Mouse (Mus musculus): Measurements from ENCODE around the gene 2900026A02Rik.
A peak's percentile ranks its signal among the peaks of the same experiment; 100 is the strongest.
"Not testable (repeated sequence)": the region's sequence is repeated elsewhere in the genome, so short reads cannot be mapped to it uniquely, and the experiment has no call there.

Gene 2900026A02Rik

GRCm38 (mm10) chr5:113120741-113121590 lies 100.1 kb downstream of the 2900026A02Rik start:
- no peak for DNase-seq (ENCODE audit: low read depth)

GRCm38 (mm10) chr5:113119861-113120465 lies 101.1 kb downstream of the 2900026A02Rik start:
- no peak for DNase-seq (ENCODE audit: low read depth)

- no peak for DNase-seq (ENCODE audit: low read depth)
These were observed 101.7 kb downstream of the 2900026A02Rik start for GRCm38 (mm10) chr5:113119291-113119690.

- peak; percentile 71 for DNase-seq (ENCODE audit: low read depth)
These were observed 102.3 kb downstream of the 2900026A02Rik start for GRCm38 (mm10) chr5:113118695-113119094.

- DNase-seq (ENCODE audit: low read depth): no peak
These were observed 103.7 kb downstream of the 2900026A02Rik start for GRCm38 (mm10) chr5:113117361-113117760.

- no peak for DNase-seq (ENCODE audit: low read depth)
These were observed 105.1 kb downstream of the 2900026A02Rik start for GRCm38 (mm10) chr5:113115896-113116295.

GRCm38 (mm10) chr5:113114264-113115225 lies 106.5 kb downstream of the 2900026A02Rik start:
- no peak for DNase-seq (ENCODE audit: low read depth)

- DNase-seq (ENCODE audit: low read depth): no peak
These were observed 107.9 kb downstream of the 2900026A02Rik start for GRCm38 (mm10) chr5:113113120-113113519.

GRCm38 (mm10) chr5:113111336-113111735 lies 109.7 kb downstream of the 2900026A02Rik start:
- no peak for DNase-seq (ENCODE audit: low read depth)

- no peak for DNase-seq (ENCODE audit: low read depth)
These were observed 110.1 kb downstream of the 2900026A02Rik start for GRCm38 (mm10) chr5:113110929-113111328.

GRCm38 (mm10) chr5:113109651-113110050 lies 111.4 kb downstream of the 2900026A02Rik start:
- not testable (repeated sequence) for DNase-seq (ENCODE audit: low read depth)

- no peak for DNase-seq (ENCODE audit: low read depth)
These were observed 112.8 kb downstream of the 2900026A02Rik start for GRCm38 (mm10) chr5:113108165-113108764.

- DNase-seq (ENCODE audit: low read depth): no peak
These were observed 113.3 kb downstream of the 2900026A02Rik start for GRCm38 (mm10) chr5:113107709-113108108.

- DNase-seq (ENCODE audit: low read depth): no peak
These were observed 114.4 kb downstream of the 2900026A02Rik start for GRCm38 (mm10) chr5:113106594-113106993.

GRCm38 (mm10) chr5:113105481-113105880 lies 115.6 kb downstream of the 2900026A02Rik start:
- no peak for DNase-seq (ENCODE audit: low read depth)

GRCm38 (mm10) chr5:113105035-113105434 lies 116.0 kb downstream of the 2900026A02Rik start:
- no peak for DNase-seq (ENCODE audit: low read depth)

- DNase-seq (ENCODE audit: low read depth): no peak
These were observed 118.6 kb downstream of the 2900026A02Rik start for GRCm38 (mm10) chr5:113102455-113102854.

GRCm38 (mm10) chr5:113101457-113101856 lies 119.6 kb downstream of the 2900026A02Rik start:
- DNase-seq (ENCODE audit: low read depth): no peak

GRCm38 (mm10) chr5:113100422-113100821 lies 120.6 kb downstream of the 2900026A02Rik start:
- no peak for DNase-seq (ENCODE audit: low read depth)

GRCm38 (mm10) chr5:113099546-113099945 lies 121.5 kb downstream of the 2900026A02Rik start:
- DNase-seq (ENCODE audit: low read depth): peak; percentile 70

GRCm38 (mm10) chr5:113097551-113097950 lies 123.5 kb downstream of the 2900026A02Rik start:
- DNase-seq (ENCODE audit: low read depth): no peak

GRCm38 (mm10) chr5:113095456-113095855 lies 125.6 kb downstream of the 2900026A02Rik start:
- no peak for DNase-seq (ENCODE audit: low read depth)

Measured in c-Kit-positive CD71-positive TER-119-negative erythroid progenitor cells, embryonic 14.5 days (primary cell).